Mouse (Mus musculus): ENCODE results near the gene Cox5b. TPM values are rescaled to one million over a fixed set of nuclear protein-coding genes. Genes with fewer than 3 reads are reported as not detected.

The Cox5b gene
- total RNA-seq, 2 experiments from 2014 or later, result 579 to 668 TPM

Small RNAs within 50 kb of the gene (microRNA-seq; reads per million reads assigned to microRNA genes)
- not detected for gene Gm24133

Other genes starting within 250 kb of the Cox5b start
- 10 to 100 TPM; 34.3 to 43.6 TPM for gene Lman2l, start 246.2 kb upstream of the Cox5b start, total RNA-seq (2021)
- 10 to 100 TPM; 13.3 to 14.0 TPM for gene Cnnm4, start 219.8 kb upstream of the Cox5b start, total RNA-seq (2021)
- gene Cnnm3, start 179.6 kb upstream of the Cox5b start, total RNA-seq (2021), result 10 to 100 TPM; 30.4 to 32.9 TPM
- gene Ankrd23, start 154.6 kb upstream of the Cox5b start, total RNA-seq (2021), result 1 to 10 TPM; 3.1 to 9.6 TPM
- not detected for gene Gm42417, start 152.0 kb upstream of the Cox5b start, total RNA-seq (2021)
- 10 to 100 TPM; 11.9 to 15.8 TPM for gene Ankrd39, start 144.0 kb upstream of the Cox5b start, total RNA-seq (2021)
- gene Sema4c, start 133.1 kb upstream of the Cox5b start, total RNA-seq (2021), result 10 to 100 TPM; 15.8 to 16.4 TPM
- not detected for gene Fam178b, start 8.3 kb upstream of the Cox5b start, total RNA-seq (2021)
- gene 4933424G06Rik, start 18.7 kb downstream of the Cox5b start, total RNA-seq (2021), result 1 to 10 TPM; 1.1 to 2.6 TPM
- 100 to 1,000 TPM; 336 to 347 TPM for gene Actr1b, start 23.0 kb downstream of the Cox5b start, total RNA-seq (2021)
- gene Zap70, start 70.3 kb downstream of the Cox5b start, total RNA-seq (2021), result 1 to 10 TPM; 1.2 to 1.3 TPM

Data from left cerebral cortex, postnatal 36 days (tissue).